Mouse (Mus musculus) erythroblast, adult 5-6 weeks (primary cell): ENCODE measurements around the gene Cog1. TPM values are rescaled to one million over a fixed set of nuclear protein-coding genes. Genes with fewer than 3 reads are reported as not detected.

Source experiments
- ATAC-seq: replicated peaks from 2 replicates; pipeline ENCODE4 v1.8.0; 2016; ENCODE audit warnings: moderate number of reproducible peaks, mild to moderate bottlenecking, moderate TSS enrichment, inconsistent platforms; ENCODE audit not compliant: poor library complexity, low FRiP score, severe bottlenecking
- total RNA-seq, 2 experiments: library from RNA; stranded (forward) in 1 of 2; stranded (reverse) in 1 of 2; fragments of 150-400 nt in 1 of 2; fragments of 200-764, 138-1000 nt in 1 of 2; gene quantifications; 2 replicates each; pipeline versions ENCODE4 v1.2.3 to v1.2.4; 2015 to 2017; ENCODE audit warnings: low replicate concordance in 2 of 2

The Cog1 gene
- total RNA-seq (2015; ENCODE audit: low replicate concordance) (14.2 and 18.3 TPM in 2 replicates), total RNA-seq (2017; ENCODE audit: low replicate concordance) (11.7 and 12.7 TPM in 2 replicates)

- ATAC-seq: peak; percentile 6
These were observed at the start of gene Cog1 for GRCm38 (mm10) chr11:113648690-113649352. Gene Cog1 (plus strand): TSS chr11:113649169.

GRCm38 (mm10) chr11:113600526-113601245, 48.3 kb upstream of the Cog1 start:
- ATAC-seq: no peak

- no peak for ATAC-seq
These were observed 47.2 kb upstream of the Cog1 start for GRCm38 (mm10) chr11:113601616-113602343.

- ATAC-seq: no peak
These were observed 41.4 kb upstream of the Cog1 start for GRCm38 (mm10) chr11:113607556-113607955.

- ATAC-seq: no peak
These were observed 39.4 kb upstream of the Cog1 start for GRCm38 (mm10) chr11:113609581-113609980.

GRCm38 (mm10) chr11:113610266-113610665, 38.7 kb upstream of the Cog1 start:
- no peak for ATAC-seq

- ATAC-seq: no peak
These were observed 37.8 kb upstream of the Cog1 start for GRCm38 (mm10) chr11:113611112-113611646.

GRCm38 (mm10) chr11:113611664-113612611, 37.0 kb upstream of the Cog1 start:
- no peak; the same call in 1 of the 2 replicates for ATAC-seq

GRCm38 (mm10) chr11:113614476-113614875, 34.5 kb upstream of the Cog1 start:
- ATAC-seq: no peak

- no peak for ATAC-seq
These were observed 31.6 kb upstream of the Cog1 start for GRCm38 (mm10) chr11:113617132-113617911.

- no peak for ATAC-seq
These were observed 30.7 kb upstream of the Cog1 start for GRCm38 (mm10) chr11:113618303-113618671.

- ATAC-seq: no peak
These were observed 30.1 kb upstream of the Cog1 start, which contains the start of gene Sstr2 for GRCm38 (mm10) chr11:113618672-113619419. Gene Sstr2 (plus strand): TSS chr11:113619342.

GRCm38 (mm10) chr11:113619420-113620080, 29.4 kb upstream of the Cog1 start:
- no peak for ATAC-seq

GRCm38 (mm10) chr11:113621001-113621400, 28.0 kb upstream of the Cog1 start:
- no peak for ATAC-seq

- no peak for ATAC-seq
These were observed 26.9 kb upstream of the Cog1 start for GRCm38 (mm10) chr11:113622028-113622427.

- no peak for ATAC-seq
These were observed 23.5 kb upstream of the Cog1 start for GRCm38 (mm10) chr11:113625437-113625836.

GRCm38 (mm10) chr11:113627785-113628184, 21.2 kb upstream of the Cog1 start:
- no peak for ATAC-seq
